Mouse (Mus musculus): ENCODE data around the gene Ap1m2.

The Ap1m2 gene

DNA sequence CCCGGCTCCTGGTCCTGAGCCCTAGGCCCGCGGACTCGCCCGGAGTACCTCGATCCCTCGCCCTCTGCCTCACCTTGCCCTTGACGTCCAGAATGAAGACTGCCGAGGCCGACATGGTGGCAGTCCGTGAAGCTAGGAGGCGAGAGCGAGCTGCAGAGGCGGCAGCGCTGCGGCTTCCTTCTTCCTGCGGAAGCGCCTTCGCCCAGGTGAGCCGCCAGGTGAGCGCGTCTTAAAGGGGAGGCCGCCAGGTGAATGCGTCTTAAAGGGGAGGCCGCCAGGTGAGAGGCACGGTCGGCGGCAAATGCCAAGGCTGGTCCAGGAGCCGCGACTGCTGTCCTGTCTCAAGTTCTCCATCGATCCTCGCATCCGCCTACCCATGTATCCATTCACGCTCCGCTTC, at the start of gene Ap1m2:
Gene Ap1m2, minus strand, starts transcription at position 204 of the 400 bp plus-strand sequence.
- no peak for DNase-seq (ENCODE audit: low spot score in 2 of 2)

DNA sequence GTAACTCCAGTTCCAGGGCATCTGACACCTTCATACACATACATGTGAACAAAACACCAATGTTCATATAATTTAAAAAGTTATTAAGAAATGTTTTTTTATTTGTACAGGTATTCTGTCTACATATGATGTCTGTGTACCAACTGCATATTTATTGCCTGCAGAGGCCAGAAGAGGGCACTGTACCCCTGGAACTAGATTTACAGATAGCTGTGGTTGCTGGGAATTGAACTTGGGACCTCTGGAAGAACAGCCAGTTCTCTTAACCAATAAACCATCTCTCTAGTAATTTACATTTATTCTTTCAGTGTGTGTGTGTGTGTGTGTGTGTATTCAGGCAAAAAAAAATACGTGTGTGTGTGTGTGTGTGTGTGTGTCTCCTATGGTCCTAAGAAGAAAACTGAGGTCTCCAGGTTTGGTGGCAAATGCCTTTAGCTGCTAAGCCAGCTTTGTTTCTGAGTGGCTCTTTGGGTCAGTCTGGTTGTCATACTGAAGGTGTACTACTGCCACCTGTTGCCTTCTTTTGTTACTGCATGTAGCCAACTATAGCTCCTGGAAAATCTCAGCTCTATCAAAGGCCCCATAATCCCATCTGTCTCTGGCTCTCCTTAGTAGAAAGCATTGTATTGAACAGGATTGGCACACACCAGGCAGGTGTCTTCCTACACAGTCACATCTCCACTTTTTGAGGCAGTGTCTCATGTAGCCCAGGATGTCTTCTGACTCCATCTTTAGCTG, 45.0 kb upstream of the Ap1m2 start:
- DNase-seq (ENCODE audit: low spot score in 2 of 2): peak in 1 of 2 experiments; percentile 30

DNA sequence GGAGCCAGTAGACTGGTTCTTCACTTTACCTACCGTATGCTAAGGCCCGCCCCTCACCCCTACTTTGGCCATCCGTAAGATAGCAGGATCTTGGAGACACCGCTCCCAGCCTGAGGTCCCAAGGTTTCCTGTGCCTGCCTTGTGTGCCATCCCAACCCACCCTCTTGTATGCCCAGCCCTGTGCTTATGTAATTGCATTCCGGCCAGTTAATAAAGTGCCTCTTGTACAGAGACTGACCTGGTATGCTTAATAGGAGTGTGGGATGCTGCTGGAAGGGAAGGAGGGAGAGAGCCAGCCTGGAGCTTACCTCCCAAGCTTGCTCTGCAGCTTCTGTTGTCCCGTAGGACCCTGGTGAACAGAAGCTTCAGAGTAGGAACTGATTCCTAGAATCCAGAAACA, 42.7 kb upstream of the Ap1m2 start:
- no peak for DNase-seq (ENCODE audit: low spot score in 2 of 2)

DNA sequence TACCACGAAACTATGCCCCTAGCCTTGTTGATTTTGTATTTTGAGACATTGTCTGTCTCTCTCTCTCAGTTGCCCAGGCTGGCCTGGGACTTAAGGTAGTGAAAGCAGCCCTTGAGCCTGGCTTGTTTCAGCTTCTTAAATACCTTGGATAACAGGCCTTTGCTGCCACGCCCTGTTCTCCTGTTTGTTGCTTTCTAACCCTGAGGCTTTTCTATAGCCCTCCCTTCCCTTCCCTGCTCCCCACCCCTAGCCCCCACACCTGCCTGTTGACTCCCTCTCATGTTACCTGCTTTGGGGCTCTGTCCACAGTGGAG, 41.2 kb upstream of the Ap1m2 start:
- DNase-seq (ENCODE audit: low spot score in 2 of 2): no peak

DNA sequence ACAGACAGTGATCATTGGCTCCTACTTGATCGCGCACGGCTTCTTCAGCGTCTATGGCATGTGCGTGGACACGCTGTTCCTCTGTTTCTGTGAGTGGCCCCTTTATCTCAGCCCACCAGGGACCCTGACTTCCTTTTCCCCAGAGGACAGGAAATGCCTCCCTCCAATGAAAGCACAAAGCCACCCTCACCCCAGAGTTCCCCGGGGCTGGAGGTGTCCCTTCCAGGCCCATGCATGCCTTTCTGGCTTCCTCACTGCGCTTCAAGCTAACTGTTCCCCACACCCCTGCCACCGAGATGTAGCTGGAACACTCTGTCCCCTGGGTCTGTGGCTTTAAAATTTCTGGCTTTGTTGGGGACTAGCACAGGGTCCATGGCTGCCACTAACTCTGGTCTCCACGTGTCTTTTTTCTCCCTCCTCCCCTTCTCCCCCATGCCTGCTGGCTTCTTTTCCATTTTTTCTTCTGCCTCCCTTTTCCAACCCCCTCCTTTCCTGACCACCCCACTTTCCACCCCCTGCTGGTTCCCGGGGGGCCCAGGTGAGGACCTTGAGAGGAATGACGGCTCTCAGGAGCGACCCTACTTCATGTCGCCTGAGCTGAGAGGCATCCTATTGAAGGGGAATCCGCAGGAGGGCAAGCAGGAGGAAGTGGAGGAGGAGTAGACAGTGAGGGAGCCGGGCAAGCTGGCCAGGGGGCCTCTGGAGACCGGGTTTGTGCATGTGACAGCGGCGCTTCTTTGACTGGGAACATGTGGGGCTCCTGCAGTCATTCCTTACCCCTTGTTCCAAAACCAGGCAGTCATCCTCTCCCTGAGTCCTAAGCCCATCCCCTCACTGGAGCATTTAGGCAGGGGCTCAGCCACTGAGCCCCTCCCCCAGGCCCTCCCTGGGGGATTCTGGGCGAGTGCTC, 40.6 kb upstream of the Ap1m2 start:
- DNase-seq (ENCODE audit: low spot score in 2 of 2): no peak

DNA sequence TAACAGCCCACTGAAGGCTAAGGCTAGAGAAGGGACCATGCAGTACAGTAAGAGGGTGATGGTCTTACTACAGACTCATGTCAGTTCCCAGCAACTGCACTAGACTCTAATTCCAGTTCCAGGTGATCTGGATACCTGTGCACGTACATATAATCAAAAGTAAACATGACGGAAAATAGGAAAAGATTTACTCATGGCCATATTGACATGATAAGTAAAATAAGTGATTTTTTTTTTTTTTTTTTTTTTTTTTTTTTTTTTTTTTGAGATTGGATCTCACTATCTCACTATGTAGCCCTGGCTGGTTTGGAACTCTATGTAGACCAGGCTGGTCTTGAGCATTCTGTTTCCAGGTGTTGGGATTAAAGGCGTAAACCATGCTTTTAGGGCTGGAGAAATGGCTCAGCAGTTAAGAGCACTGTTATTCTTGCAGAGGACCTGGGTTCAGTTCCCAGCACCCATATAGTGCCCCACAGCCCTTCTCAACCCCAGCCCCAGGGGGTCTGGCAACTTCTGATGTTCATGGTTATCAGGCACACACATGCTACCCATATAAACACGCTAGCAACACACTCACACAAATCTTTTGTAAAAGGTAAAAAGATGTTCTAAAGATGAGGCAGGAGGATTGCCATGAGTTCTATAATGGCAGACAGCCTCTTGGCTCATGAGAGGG, 39.7 kb upstream of the Ap1m2 start:
- no peak for DNase-seq (ENCODE audit: low spot score in 2 of 2)

DNA sequence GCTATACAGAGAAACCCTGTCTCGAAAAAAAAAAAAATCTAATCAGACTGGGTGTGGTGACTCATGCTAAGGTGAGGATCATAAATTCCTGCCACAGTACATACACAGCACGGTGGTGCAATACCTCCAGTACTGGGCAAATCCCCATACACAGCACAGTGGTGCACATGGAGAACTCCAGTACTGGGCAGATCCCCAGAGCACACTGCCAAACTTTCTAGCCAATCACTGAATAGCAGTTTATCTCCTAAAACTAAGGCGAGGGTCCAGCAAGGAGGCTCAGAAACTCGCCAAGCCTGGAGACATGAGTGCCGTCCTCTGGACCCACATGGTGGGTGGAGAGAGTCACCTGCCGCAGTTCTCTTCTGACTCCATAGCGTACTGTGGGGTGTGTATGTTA, 39.0 kb upstream of the Ap1m2 start:
- no peak for DNase-seq (ENCODE audit: low spot score in 2 of 2)

DNA sequence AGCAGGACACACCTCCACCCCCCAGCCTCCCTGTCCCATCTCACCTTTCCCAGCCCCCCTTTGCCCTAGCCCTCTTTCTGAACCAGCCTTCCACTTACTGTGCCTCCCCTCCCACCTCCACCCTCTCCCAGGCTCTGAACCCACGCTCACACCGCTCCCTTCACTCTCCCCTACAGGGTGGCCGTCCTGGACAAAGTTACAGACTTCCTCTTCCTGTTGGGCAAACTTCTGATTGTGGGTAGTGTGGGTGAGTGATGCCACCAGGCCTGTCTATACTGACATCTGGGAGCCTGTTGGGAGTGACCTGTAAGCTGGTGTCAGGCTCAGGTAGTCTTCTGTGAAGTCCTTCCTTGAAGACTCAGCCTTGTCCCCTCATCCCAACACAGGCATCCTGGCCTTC, 36.0 kb upstream of the Ap1m2 start:
- no peak for DNase-seq (ENCODE audit: low spot score in 2 of 2)

DNA sequence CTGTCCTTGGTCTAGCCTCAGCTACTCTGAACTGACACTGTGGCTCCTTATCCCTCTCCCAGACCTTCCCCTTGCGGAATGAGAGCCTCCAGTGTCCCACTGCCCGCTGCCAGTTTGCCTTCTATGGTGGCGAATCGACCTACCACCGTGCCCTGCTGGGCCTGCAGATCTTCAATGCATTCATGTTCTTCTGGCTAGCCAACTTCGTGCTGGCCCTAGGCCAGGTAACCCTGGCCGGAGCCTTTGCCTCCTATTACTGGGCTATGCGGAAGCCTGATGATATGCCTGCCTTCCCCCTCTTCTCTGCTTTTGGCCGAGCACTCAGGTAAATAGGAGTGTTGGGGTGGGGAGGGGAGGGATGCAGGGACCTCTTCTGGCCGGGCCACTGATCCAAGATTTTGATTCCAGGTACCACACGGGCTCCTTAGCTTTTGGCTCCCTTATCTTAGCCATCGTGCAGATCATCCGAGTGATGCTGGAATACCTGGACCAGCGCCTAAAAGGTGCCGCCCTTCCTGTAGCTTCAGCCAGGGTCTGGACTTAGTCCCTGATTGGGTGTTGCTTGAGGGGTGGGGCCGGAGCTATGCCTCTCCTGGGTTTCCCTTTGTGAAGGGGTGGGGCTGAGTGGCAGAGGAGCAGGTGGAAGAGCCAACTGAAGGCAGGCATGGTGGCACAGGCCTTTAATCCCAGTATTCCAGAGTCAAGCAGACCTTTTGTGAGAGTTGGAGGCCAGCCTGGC, 34.7 kb upstream of the Ap1m2 start:
- DNase-seq (ENCODE audit: low spot score in 2 of 2): no peak

DNA sequence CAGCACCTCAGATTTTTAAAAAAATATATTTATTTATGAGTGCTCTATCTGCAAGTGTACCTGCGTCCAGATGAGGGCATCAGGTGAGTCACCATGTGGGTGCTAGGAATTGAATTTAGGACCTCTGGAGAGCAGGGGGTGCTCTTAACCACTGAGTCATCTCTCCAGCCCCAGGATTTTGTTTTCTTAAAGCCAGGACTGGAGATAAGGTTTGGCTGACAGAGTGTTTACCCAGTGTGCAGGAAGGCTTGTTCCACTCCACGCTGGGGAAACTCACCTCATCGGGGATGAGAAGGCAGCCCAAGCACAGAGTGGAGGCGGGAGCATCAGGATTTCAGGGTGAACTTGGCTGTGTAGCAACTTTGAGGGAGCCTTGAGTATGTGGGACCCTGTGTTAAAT, 28.3 kb upstream of the Ap1m2 start:
- DNase-seq (ENCODE audit: low spot score in 2 of 2): no peak

DNA sequence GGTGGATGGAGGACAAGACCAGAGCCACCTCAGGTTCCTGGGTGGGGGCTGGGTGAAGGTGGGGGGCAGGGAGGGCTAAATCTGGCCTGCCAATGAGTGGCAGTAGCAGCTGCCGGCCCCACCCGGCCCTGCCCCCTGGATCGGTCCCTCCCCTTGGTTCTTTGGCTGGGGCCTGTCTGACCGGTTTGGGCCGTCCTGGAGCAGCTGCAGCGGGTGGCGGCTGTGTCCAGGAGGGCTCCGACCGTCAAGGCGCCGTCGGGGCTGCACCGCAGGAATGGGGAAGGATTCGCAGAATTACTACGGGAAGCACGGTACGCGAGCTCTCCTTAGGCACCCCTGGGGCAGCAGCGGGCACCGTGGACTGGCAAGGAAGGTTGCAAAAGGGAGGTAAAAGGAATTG, 25.5 kb upstream of the Ap1m2 start:
- no peak for DNase-seq (ENCODE audit: low spot score in 2 of 2)

DNA sequence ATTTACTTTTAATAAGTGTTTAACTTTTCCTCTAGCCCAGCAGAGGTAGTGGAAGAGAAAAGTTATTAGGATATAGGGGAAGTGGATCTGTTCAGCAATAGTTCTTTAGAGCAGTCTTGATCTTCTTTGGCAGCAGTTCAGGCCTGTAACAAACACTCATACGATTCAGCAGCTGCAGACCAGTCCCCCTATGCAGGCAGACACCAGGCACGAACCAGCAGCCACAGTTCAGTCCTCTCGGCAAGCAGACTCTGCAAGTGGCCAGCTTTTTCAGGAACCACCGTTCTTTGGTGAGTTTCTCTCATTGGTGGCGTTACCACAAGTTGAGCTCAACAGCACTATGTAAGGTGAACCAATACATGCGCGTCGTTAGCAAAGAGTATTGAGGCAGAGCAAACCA, 24.4 kb upstream of the Ap1m2 start:
- no peak for DNase-seq (ENCODE audit: low spot score in 2 of 2)

DNA sequence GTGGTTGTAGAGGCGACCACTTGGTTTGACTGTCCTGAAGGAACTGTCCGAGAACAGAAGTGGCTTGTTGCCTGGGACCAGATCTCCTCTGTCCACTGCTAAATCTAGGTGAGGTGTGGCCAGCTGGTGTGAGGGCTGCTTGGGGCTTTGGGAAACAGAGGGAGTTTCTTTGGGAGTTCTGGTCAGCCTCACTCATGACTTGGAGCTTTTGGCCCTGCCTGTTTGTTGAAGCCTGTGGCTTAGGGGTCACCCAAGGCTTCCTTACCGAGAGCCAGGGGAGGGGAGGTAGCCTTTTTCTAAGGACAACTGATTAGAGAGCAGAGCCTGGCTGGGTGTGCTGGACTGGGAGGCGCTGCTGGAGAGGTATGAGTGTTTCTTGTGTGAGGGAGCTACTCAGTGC, 23.3 kb upstream of the Ap1m2 start:
- DNase-seq (ENCODE audit: low spot score in 2 of 2): no peak

DNA sequence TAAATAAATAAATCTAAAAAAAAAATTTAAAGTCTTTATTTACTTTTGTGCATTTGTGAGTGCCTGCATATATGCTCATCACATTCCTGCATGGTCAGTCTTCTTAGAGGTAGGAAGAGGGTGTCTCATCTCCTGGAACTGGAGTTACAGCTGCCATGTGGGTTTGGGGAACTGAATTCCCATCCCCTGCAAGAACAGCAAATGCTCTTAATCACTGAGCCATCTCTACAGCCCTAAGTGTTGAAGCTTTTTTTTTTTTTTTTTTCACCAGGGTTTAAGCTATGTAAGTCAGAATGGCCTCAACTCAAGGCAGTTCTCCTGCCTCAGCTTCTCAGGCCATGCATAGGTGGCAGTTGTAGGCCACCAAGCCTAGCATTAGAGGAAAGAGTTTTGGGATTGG, 22.6 kb upstream of the Ap1m2 start:
- no peak for DNase-seq (ENCODE audit: low spot score in 2 of 2)

DNA sequence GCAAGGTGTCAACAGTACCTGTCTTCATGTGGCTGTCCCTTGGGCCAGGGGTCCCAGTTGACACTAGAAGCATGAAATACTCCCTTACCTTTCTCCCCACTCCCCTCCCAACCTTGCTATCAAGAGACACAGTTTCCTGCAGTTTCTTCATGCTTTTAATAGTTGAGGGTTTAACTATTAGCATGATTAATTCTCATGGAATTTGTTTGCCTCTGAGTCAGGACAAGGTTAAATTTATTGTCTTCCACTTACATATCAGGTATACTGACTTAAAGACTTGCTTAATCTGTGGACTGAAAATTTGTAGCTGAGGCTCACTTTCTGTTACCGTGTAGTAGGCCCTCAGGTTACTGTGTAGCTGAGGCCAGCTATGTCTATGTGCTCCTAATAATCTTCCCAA, 21.4 kb upstream of the Ap1m2 start:
- DNase-seq (ENCODE audit: low spot score in 2 of 2): no peak

DNA sequence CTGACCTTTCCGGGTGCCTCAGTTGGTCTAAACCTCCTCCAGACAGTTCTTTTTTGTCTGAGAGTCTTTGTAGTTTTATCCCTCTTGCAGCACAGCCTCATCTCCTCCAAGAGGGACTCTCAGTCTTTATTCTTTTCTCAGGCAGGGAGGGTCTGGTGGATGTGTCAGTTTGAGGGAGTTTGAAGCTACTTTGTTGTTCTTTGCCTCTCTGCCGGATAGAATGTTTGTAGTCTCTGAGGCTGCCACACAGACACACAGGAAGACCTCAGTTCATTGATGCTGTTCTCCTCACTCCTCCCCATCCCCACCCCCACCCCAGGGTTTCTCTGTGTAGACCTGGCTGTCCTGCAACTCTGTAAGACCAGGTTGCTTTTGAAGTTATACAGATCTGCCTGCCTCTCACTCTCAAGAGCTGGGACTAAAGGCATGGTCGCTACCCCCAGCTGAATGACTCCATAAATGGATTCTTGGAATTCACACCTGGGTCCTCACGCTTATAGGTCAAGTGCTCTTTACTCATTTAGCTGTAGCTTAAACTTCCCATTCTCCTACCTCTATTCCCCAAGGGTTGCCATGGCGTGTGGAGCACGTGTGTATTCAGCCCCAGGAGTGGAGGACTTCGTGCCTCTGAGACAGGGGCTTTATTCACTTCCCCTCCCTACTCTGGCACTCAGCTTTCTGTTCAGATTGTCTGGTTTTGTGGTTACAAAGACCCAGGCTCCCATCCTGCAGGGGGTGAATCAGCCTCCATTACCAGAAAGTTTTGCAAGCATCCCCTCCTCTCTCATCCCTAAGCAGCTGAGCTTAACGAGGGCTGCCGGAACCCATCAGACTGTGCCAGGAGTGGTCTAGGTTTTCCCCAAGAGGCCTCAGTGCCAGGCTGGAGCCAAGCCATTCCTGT, 20.3 kb upstream of the Ap1m2 start:
- no peak for DNase-seq (ENCODE audit: low spot score in 2 of 2)

DNA sequence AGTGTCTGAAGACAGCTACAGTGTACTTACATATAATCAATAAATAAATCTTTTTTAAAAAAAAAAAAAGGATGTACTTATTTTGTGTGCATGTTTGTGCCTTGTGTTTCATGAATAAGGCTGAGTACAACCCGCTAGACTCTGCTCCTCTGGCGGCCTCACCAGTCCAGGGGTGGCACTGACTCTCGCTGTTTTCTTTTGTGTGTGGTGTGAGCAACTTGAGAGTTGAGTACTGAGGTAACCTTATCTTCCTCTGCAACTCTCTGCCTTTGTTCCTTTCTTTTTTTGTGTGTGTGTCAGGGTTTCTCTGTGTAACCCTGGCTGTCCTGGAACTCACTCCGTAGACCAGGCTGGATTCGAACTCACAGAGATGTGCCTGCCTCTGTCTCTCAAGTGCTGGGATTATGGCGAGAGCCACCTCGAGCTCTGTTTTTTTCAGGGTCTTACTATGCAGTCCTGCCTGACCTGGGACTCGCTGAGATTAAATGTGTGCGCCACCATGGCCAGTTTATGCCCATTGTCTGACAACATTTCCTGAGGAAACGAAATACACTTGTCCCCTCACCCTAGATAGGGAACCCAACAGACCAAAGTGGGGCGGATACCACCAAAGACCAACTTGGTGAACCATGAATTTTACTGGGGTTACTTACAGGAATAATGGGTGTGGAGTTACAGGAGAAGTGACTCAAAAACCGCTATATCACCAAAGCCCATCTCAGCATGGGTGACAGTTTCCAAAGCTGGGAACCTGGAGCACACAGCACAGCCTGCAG, 19.4 kb upstream of the Ap1m2 start:
- no peak for DNase-seq (ENCODE audit: low spot score in 2 of 2)

DNA sequence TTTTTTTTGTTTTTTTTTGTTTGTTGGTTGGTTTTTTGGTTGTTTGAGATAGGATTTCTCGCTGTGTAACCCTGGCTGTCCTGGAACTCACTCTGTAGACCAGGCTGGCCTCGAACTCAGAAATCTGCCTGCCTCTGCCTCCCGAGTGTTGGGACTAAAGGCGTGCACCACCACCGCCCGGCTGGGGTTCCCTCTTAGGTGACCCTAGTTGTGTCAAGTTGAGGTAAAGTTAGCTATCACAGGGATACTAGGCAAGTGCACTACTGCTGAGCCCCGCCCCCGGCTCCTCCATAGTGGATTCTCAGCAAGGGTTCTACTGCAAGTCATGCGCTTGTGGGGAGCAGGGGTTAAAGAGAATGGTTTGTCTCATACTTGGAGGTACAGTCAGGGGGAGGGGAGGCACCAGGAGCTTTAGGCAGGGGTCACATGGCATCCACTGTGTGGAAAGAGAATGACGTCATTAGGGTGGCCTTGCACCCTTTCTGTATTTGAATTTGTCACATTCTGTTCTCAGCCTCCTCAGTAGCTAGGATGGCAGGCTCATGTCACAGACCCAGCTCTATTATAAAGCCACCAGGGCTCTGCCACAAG, 17.7 kb upstream of the Ap1m2 start:
- DNase-seq (ENCODE audit: low spot score in 2 of 2): no peak

DNA sequence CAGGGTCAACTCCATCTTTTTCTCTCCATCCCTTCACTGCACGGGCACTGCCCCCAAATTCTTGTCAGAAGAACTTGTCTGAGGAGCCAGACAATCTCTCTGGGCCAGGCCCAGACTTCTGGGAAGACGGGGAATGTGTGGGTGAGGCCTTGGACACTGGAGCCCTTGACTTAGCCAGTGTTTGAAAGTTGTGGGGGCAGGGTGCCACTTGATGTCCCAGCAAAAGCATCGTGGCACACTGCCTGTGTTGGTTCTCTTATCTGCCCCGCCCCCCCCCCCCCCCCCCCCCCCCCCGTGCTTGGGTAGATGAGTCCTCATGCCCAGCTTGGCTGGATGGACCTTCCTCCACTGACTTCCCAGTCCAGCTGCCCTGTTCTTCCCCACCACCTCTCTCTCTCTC, 16.9 kb upstream of the Ap1m2 start:
- DNase-seq (ENCODE audit: low spot score in 2 of 2): no peak

DNA sequence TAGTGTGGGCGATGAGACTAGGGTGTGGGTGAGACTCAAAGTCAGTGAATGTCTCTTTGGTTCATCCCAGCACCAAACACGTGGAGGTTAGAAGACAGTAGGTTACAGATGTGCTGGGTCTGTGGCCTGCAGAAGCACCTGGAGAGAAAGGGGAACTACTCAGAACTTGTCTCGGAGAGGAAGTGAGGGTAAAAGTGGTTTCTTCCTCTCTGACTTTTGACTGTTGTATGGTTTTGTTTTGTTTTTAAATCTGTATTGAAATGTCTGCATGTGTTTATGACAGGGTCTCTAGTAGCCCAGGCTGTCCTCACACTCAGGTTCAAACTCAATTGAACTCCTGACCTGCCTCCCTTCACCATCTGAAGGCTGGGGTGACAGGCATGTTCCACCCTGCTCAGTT, 15.9 kb upstream of the Ap1m2 start:
- no peak for DNase-seq (ENCODE audit: low spot score in 2 of 2)
